Mouse (Mus musculus) splenic B cell, adult 2 months (primary cell): ENCODE results near the gene Spag9.
A peak's percentile ranks its signal among the peaks of the same experiment; 100 is the strongest.

Source experiments
- DNase-seq: peaks from one replicate; pipeline ENCODE4 v3.0.0-alpha.2; 2011; ENCODE audit warnings: low read depth, low spot score
- H3K27me3 ChIP-seq: 2 replicates; pipeline ENCODE4 v1.6.1; 2012; ENCODE audit warnings: mild to moderate bottlenecking, low read length, moderate library complexity, mixed read lengths; ENCODE audit not compliant: control insufficient read depth, poor library complexity, insufficient read depth, severe bottlenecking
- H3K36me3 ChIP-seq: 2 replicates; pipeline ENCODE4 v1.6.1; 2012; ENCODE audit warnings: mild to moderate bottlenecking, low read length, moderate library complexity, mixed read lengths; ENCODE audit not compliant: control insufficient read depth, poor library complexity, insufficient read depth, severe bottlenecking

Gene Spag9

GRCm38 (mm10) chr11:94139232-94139620 lies 143.3 kb downstream of the Spag9 start:
- H3K36me3 ChIP-seq, result no peaks in the 10 kb centered on the region
- DNase-seq, result no peak
- no peaks in the 10 kb centered on the region for H3K27me3 ChIP-seq

GRCm38 (mm10) chr11:94140540-94140939 lies 144.6 kb downstream of the Spag9 start:
- H3K36me3 ChIP-seq, result no peaks in the 10 kb centered on the region
- no peaks in the 10 kb centered on the region for H3K27me3 ChIP-seq
- no peak for DNase-seq

GRCm38 (mm10) chr11:94141564-94141963 lies 145.7 kb downstream of the Spag9 start:
- no peaks in the 10 kb centered on the region for H3K27me3 ChIP-seq
- no peak for DNase-seq
- no peaks in the 10 kb centered on the region for H3K36me3 ChIP-seq

- no peaks in the 10 kb centered on the region for H3K36me3 ChIP-seq
- H3K27me3 ChIP-seq, result peaks cover 1% of the 10 kb centered on the region; the same call in 1 of the 2 replicates
- no peak for DNase-seq
Measured at GRCm38 (mm10) chr11:94143336-94143735, 147.4 kb downstream of the Spag9 start.

- Histone ChIP-seq H3K27me3 (peaks cover 1% of the 10 kb centered on the region; the same call in 1 of the 2 replicates), H3K36me3 (no peaks in the 10 kb centered on the region)
- DNase-seq, result no peak
Measured at GRCm38 (mm10) chr11:94144771-94145539, 149.1 kb downstream of the Spag9 start.

GRCm38 (mm10) chr11:94146049-94146605 lies 150.2 kb downstream of the Spag9 start:
- peaks cover 1% of the 10 kb centered on the region; the same call in 1 of the 2 replicates for H3K27me3 ChIP-seq
- no peaks in the 10 kb centered on the region for H3K36me3 ChIP-seq
- DNase-seq, result no peak

- no peak for DNase-seq
- Histone ChIP-seq H3K36me3 (no peaks in the 10 kb centered on the region), H3K27me3 (peaks cover 1% of the 10 kb centered on the region; the same call in 1 of the 2 replicates)
Measured at GRCm38 (mm10) chr11:94146733-94147485, 151.0 kb downstream of the Spag9 start.

- DNase-seq, result no peak
- H3K27me3 ChIP-seq, result peaks cover 1% of the 10 kb centered on the region; the same call in 1 of the 2 replicates
- H3K36me3 ChIP-seq, result no peaks in the 10 kb centered on the region
Measured at GRCm38 (mm10) chr11:94148105-94148696, 152.3 kb downstream of the Spag9 start.

- peak; percentile 21 for DNase-seq
- peaks cover 1% of the 10 kb centered on the region; the same call in 1 of the 2 replicates for H3K27me3 ChIP-seq
- H3K36me3 ChIP-seq, result no peaks in the 10 kb centered on the region
Measured at GRCm38 (mm10) chr11:94148931-94149491, 153.1 kb downstream of the Spag9 start.

- Histone ChIP-seq H3K36me3 (no peaks in the 10 kb centered on the region), H3K27me3 (peaks cover 1% of the 10 kb centered on the region; the same call in 1 of the 2 replicates)
- DNase-seq, result peak; percentile 18
Measured at GRCm38 (mm10) chr11:94149509-94150259, 153.8 kb downstream of the Spag9 start.

GRCm38 (mm10) chr11:94150519-94151470 lies 154.9 kb downstream of the Spag9 start:
- no peak for DNase-seq
- H3K27me3 ChIP-seq, result peaks cover 1% of the 10 kb centered on the region; the same call in 1 of the 2 replicates
- H3K36me3 ChIP-seq, result no peaks in the 10 kb centered on the region

GRCm38 (mm10) chr11:94154201-94154600 lies 158.3 kb downstream of the Spag9 start:
- H3K27me3 ChIP-seq, result no peaks in the 10 kb centered on the region
- DNase-seq, result no peak
- H3K36me3 ChIP-seq, result no peaks in the 10 kb centered on the region

GRCm38 (mm10) chr11:94158521-94158920 lies 162.6 kb downstream of the Spag9 start:
- H3K27me3 ChIP-seq, result no peaks in the 10 kb centered on the region
- H3K36me3 ChIP-seq, result no peaks in the 10 kb centered on the region
- DNase-seq, result no peak
